Mouse (Mus musculus): ENCODE measurements around the gene Nip7.
"Not testable (repeated sequence)": the region's sequence is repeated elsewhere in the genome, so short reads cannot be mapped to it uniquely, and the experiment has no call there.

The Nip7 gene

GRCm38 (mm10) chr8:107056076-107056972, at the start of gene Nip7, which contains the start of gene Cog8:
Gene Nip7, plus strand, starts transcription at chr8:107056877.
Gene Cog8, minus strand, starts transcription at chr8:107056689.
- peak; percentile 99 for DNase-seq (ENCODE audit: low read depth, low spot score)

GRCm38 (mm10) chr8:107007795-107008194, 48.9 kb upstream of the Nip7 start:
- peak; percentile 65 for DNase-seq (ENCODE audit: low read depth, low spot score)

DNA sequence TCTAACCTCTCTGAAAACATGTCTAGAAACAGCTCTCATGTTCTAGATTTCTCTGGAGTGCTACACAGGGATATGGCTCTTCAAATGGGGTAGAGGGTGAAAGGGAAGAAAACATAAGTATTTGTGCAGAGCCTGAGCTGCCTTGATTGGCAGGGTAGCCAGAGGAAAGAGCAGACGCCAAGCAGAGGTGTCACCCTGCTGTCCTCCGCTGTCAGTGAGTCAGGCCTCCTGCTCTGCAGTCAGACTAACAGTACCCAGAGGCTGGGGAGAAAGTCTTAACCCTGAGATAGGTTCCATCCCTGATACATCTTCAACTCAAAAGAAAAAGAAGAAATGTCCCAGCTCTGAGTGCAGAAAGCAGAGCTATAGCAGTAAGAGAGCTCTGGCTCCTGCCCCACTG, 44.0 kb upstream of the Nip7 start:
- no peak for DNase-seq (ENCODE audit: low read depth, low spot score)

- no peak for DNase-seq (ENCODE audit: low read depth, low spot score)
Observed at GRCm38 (mm10) chr8:107014915-107015314, 41.8 kb upstream of the Nip7 start.

- DNase-seq (ENCODE audit: low read depth, low spot score): no peak
Observed at GRCm38 (mm10) chr8:107023479-107023878, 33.2 kb upstream of the Nip7 start.

DNA sequence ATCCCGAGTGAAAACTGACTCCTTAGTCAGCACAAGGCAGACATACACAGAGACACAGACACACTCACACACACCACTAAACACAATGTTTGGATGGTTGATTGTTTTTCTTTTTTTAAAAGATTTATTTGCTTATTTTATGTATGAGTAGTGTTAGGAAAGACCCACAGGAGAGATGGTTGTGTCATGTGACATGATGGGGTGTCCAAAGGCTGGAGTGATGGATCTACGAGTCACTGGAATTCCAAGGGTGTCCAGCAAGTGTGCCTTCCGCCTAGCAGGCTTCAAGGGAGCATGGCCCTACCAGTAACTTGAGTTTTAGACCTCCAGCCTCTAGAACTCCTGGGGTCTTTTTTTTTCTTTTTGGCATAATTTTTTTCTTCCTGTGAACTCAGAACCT, 27.4 kb upstream of the Nip7 start:
- DNase-seq (ENCODE audit: low read depth, low spot score): no peak

- DNase-seq (ENCODE audit: low read depth, low spot score): no peak
Observed at GRCm38 (mm10) chr8:107030058-107030457, 26.6 kb upstream of the Nip7 start.

DNA sequence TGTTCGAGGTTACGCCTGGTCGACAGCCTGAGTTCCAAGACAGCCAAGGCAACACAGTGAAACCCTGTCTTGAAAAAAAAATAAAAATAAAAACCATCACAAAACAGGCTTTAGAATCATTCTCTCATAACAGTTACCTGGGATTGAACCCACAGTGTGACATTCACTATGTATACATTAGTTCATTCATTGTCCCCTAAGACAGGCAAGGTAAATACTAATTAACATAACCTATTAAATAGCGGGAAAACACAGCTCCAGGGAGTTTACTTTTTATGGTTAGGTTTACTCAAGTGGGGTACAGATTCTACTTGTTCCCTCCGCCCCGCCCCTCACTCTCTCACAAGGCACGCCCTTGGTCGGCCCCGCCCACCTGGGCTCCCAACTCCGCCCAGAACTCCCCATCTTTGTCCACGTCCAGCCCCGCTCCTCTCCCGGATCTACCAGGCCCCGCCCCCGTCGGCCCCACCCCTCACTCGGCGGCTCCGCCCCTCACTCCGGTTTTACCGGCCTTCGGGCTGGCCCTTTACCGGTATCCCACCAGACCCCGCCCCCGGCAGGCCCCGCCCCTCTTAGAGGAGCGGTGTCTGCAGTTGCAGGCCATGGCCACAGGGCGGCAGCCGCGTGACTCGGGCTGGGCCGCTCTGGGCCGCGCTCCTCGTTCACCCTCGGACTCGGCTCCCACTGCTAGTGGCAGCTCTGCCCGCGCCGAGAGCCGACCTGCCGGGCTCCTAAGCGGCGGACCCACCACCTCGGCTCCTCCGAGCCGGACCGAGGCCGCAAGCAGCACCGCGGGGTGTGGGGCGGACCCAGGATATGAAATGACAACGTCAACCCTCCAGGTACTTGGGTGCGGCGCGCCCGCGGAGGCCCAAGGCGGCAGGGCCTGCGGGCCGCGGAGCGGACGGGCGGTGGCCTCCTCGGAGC, 25.8 kb upstream of the Nip7 start, which contains the start of gene Vps4a:
Gene Vps4a (plus strand): TSS at position 573 of the 927 bp plus-strand sequence.
- DNase-seq (ENCODE audit: low read depth, low spot score): peak; percentile 95

- DNase-seq (ENCODE audit: low read depth, low spot score): peak; percentile 18
Observed at GRCm38 (mm10) chr8:107031577-107032090, 25.0 kb upstream of the Nip7 start.

GRCm38 (mm10) chr8:107033609-107034008, 23.1 kb upstream of the Nip7 start:
- DNase-seq (ENCODE audit: low read depth, low spot score): not testable (repeated sequence)

DNA sequence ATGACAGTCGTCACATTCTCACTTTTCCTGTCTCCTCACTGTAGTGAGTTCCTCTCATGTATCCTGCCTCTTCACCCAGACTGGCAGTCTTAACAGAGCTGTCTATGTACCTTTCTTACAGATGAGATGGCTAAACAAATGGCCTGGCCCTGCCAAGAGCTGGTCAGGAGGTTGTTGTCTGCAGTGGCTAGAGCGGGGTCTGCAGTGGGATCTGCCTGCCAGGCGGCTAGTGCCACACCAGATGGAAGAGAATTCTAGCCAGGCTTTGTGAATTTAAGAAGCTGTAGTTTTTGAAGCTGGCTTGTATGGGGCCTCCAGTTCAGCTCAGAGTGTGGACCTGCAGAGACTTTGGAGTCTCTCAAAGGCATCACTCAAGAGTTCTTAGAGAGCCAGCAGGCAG, 21.0 kb upstream of the Nip7 start:
- no peak for DNase-seq (ENCODE audit: low read depth, low spot score)

DNA sequence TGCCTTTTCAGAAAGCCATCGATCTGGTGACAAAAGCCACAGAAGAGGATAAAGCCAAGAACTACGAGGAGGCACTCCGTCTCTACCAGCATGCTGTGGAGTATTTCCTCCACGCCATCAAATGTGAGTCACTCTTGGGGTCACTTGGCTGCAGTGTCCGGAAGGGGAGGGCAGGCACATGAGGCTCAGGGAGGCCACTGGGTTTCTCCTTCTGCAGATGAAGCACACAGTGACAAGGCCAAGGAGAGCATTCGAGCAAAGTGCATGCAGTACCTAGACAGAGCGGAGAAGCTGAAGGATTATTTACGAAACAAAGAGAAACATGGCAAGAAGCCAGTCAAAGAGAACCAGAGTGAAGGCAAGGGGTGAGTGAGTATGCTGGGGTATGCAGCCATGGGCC, 20.1 kb upstream of the Nip7 start:
- no peak for DNase-seq (ENCODE audit: low read depth, low spot score)

- DNase-seq (ENCODE audit: low read depth, low spot score): no peak
Observed at GRCm38 (mm10) chr8:107040632-107041031, 16.0 kb upstream of the Nip7 start.

GRCm38 (mm10) chr8:107045478-107045877, 11.2 kb upstream of the Nip7 start:
- DNase-seq (ENCODE audit: low read depth, low spot score): no peak

DNA sequence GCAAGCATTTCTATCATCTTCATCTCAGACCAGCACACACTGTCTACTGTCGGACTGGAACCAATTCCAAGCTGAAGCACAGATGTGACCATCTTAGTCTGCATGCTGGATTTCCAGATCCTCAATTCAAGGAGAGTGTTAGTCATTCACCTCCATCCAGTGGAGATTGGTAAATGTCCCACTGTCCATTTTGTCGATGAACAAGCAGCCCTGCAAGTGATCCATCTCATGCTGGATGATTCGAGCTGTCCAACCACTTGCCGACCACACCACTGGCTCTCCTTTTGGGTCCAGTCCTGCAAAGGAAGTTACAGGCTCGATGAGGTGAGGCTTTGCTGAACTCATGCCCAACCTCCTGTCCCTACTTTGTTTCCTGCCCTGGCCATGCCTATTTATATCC, 9.7 kb upstream of the Nip7 start:
- DNase-seq (ENCODE audit: low read depth, low spot score): no peak

- DNase-seq (ENCODE audit: low read depth, low spot score): peak; percentile 95
Observed at GRCm38 (mm10) chr8:107048061-107048941, 8.4 kb upstream of the Nip7 start, which contains the start of gene Pdf. Gene Pdf, minus strand, starts transcription at chr8:107048614.

GRCm38 (mm10) chr8:107049480-107049879, 7.2 kb upstream of the Nip7 start:
- DNase-seq (ENCODE audit: low read depth, low spot score): no peak

- DNase-seq (ENCODE audit: low read depth, low spot score): no peak
Observed at GRCm38 (mm10) chr8:107052046-107052445, 4.6 kb upstream of the Nip7 start.

- DNase-seq (ENCODE audit: low read depth, low spot score): no peak
Observed at GRCm38 (mm10) chr8:107056973-107057369, 294 bp downstream of the Nip7 start.

- DNase-seq (ENCODE audit: low read depth, low spot score): no peak
Observed at GRCm38 (mm10) chr8:107062613-107063012, 5.9 kb downstream of the Nip7 start.
